Mouse (Mus musculus) adrenal gland, adult (tissue): ENCODE results near the gene Bpifc.
A peak's percentile ranks its signal among the peaks of the same experiment; 100 is the strongest.

ENCODE experiments used
- DNase-seq, 2 experiments: peaks; one replicate each; pipeline ENCODE4 v3.0.0; 2022 to 2023; ENCODE audit warnings: low spot score in 1 of 2; ENCODE audit not compliant: inconsistent age in 2 of 2

Gene Bpifc

GRCm38 (mm10) chr10:86017781-86018180 is 6.1 kb upstream of the Bpifc start:
- no peak for DNase-seq

GRCm38 (mm10) chr10:86011172-86011571 is 523 bp downstream of the Bpifc start:
- peak in 1 of 2 experiments; percentile 41 for DNase-seq

- DNase-seq = peak; percentile 36 to 79
Observed at GRCm38 (mm10) chr10:86010636-86011035, 1.1 kb downstream of the Bpifc start.

GRCm38 (mm10) chr10:86009688-86010087 is 2.0 kb downstream of the Bpifc start:
- DNase-seq = no peak

GRCm38 (mm10) chr10:86006455-86006854 is 5.2 kb downstream of the Bpifc start:
- no peak for DNase-seq

- no peak for DNase-seq
Observed at GRCm38 (mm10) chr10:86000447-86000846, 11.2 kb downstream of the Bpifc start.

GRCm38 (mm10) chr10:85994543-85995104 is 17.1 kb downstream of the Bpifc start:
- DNase-seq = no peak

- DNase-seq = no peak
Observed at GRCm38 (mm10) chr10:85993836-85994235, 17.9 kb downstream of the Bpifc start.

- DNase-seq = no peak
Observed at GRCm38 (mm10) chr10:85992412-85992811, 19.3 kb downstream of the Bpifc start.

- DNase-seq = no peak
Observed at GRCm38 (mm10) chr10:85989412-85990115, 22.1 kb downstream of the Bpifc start.

- no peak for DNase-seq
Observed at GRCm38 (mm10) chr10:85972915-85973314, 38.8 kb downstream of the Bpifc start.

GRCm38 (mm10) chr10:85971826-85972225 is 39.9 kb downstream of the Bpifc start:
- no peak for DNase-seq

GRCm38 (mm10) chr10:85969894-85970620 is 41.6 kb downstream of the Bpifc start:
- DNase-seq = peak; percentile 12 to 57

GRCm38 (mm10) chr10:85968731-85969130 is 43.0 kb downstream of the Bpifc start:
- no peak for DNase-seq

GRCm38 (mm10) chr10:85968157-85968634 is 43.5 kb downstream of the Bpifc start:
- peak; percentile 76 to 95 for DNase-seq

- DNase-seq = no peak
Observed at GRCm38 (mm10) chr10:85967411-85968156, 44.1 kb downstream of the Bpifc start.

- no peak for DNase-seq
Observed at GRCm38 (mm10) chr10:85966476-85966875, 45.2 kb downstream of the Bpifc start.

- DNase-seq = no peak
Observed at GRCm38 (mm10) chr10:85964316-85964715, 47.4 kb downstream of the Bpifc start.

GRCm38 (mm10) chr10:85962897-85963296 is 48.8 kb downstream of the Bpifc start:
- DNase-seq = no peak

- peak; percentile 96 to 99 for DNase-seq
Observed at GRCm38 (mm10) chr10:85957464-85957950, 54.2 kb downstream of the Bpifc start, which contains the start of gene Rtcb. Rtcb (minus strand) TSS chr10:85957823.

GRCm38 (mm10) chr10:85956871-85957419 is 54.8 kb downstream of the Bpifc start:
- DNase-seq = no peak
